Mouse (Mus musculus): ENCODE results near the gene Trmt1.

Gene Trmt1

GRCm38 (mm10) chr8:84722530-84722849 is 36.4 kb downstream of the Trmt1 start:
- no peaks in the 10 kb centered on the region for H3K36me3 ChIP-seq (ENCODE audit: control insufficient read depth, insufficient read depth, low read length, poor library complexity, severe bottlenecking)
- no peaks in the 10 kb centered on the region for H3K27me3 ChIP-seq (ENCODE audit: control insufficient read depth, insufficient read depth, low read length, poor library complexity, severe bottlenecking)
- DNase-seq (ENCODE audit: low read depth, low spot score), result no peak

GRCm38 (mm10) chr8:84722850-84723570 is 36.9 kb downstream of the Trmt1 start, which contains the start of gene G430095P16Rik:
Gene G430095P16Rik (plus strand): TSS chr8:84723007.
- peak; percentile 50 for DNase-seq (ENCODE audit: low read depth, low spot score)
- no peaks in the 10 kb centered on the region for H3K36me3 ChIP-seq (ENCODE audit: control insufficient read depth, insufficient read depth, low read length, poor library complexity, severe bottlenecking)
- no peaks in the 10 kb centered on the region for H3K27me3 ChIP-seq (ENCODE audit: control insufficient read depth, insufficient read depth, low read length, poor library complexity, severe bottlenecking)

GRCm38 (mm10) chr8:84723571-84723900 is 37.4 kb downstream of the Trmt1 start:
- H3K27me3 ChIP-seq (ENCODE audit: control insufficient read depth, insufficient read depth, low read length, poor library complexity, severe bottlenecking), result no peaks in the 10 kb centered on the region
- no peak for DNase-seq (ENCODE audit: low read depth, low spot score)

GRCm38 (mm10) chr8:84724683-84725082 is 38.6 kb downstream of the Trmt1 start:
- DNase-seq (ENCODE audit: low read depth, low spot score), result no peak
- H3K27me3 ChIP-seq (ENCODE audit: control insufficient read depth, insufficient read depth, low read length, poor library complexity, severe bottlenecking), result no peaks in the 10 kb centered on the region
- no peaks in the 10 kb centered on the region for H3K36me3 ChIP-seq (ENCODE audit: control insufficient read depth, insufficient read depth, low read length, poor library complexity, severe bottlenecking)

More at GRCm38 (mm10) chr8:84723571-84723900, 37.4 kb downstream of the Trmt1 start:
- H3K36me3 ChIP-seq (ENCODE audit: control insufficient read depth, insufficient read depth, low read length, poor library complexity, severe bottlenecking), result no peaks in the 10 kb centered on the region

- no peak for DNase-seq (ENCODE audit: low read depth, low spot score)
- Histone ChIP-seq H3K27me3 (ENCODE audit: control insufficient read depth, insufficient read depth, low read length, poor library complexity, severe bottlenecking) (no peaks in the 10 kb centered on the region), H3K36me3 (ENCODE audit: control insufficient read depth, insufficient read depth, low read length, poor library complexity, severe bottlenecking) (no peaks in the 10 kb centered on the region)
These were observed 39.3 kb downstream of the Trmt1 start for GRCm38 (mm10) chr8:84725246-84725940.

- Histone ChIP-seq H3K27me3 (ENCODE audit: control insufficient read depth, insufficient read depth, low read length, poor library complexity, severe bottlenecking) (no peaks in the 10 kb centered on the region), H3K36me3 (ENCODE audit: control insufficient read depth, insufficient read depth, low read length, poor library complexity, severe bottlenecking) (no peaks in the 10 kb centered on the region)
- peak; percentile 20 for DNase-seq (ENCODE audit: low read depth, low spot score)
These were observed 39.8 kb downstream of the Trmt1 start for GRCm38 (mm10) chr8:84725941-84726259.

- DNase-seq (ENCODE audit: low read depth, low spot score), result no peak
- H3K27me3 ChIP-seq (ENCODE audit: control insufficient read depth, insufficient read depth, low read length, poor library complexity, severe bottlenecking), result no peaks in the 10 kb centered on the region
These were observed 42.4 kb downstream of the Trmt1 start for GRCm38 (mm10) chr8:84728474-84728873.

GRCm38 (mm10) chr8:84729921-84730362 is 43.8 kb downstream of the Trmt1 start:
- no peaks in the 10 kb centered on the region for H3K27me3 ChIP-seq (ENCODE audit: control insufficient read depth, insufficient read depth, low read length, poor library complexity, severe bottlenecking)
- no peaks in the 10 kb centered on the region for H3K36me3 ChIP-seq (ENCODE audit: control insufficient read depth, insufficient read depth, low read length, poor library complexity, severe bottlenecking)
- DNase-seq (ENCODE audit: low read depth, low spot score), result no peak

More at GRCm38 (mm10) chr8:84728474-84728873, 42.4 kb downstream of the Trmt1 start:
- no peaks in the 10 kb centered on the region for H3K36me3 ChIP-seq (ENCODE audit: control insufficient read depth, insufficient read depth, low read length, poor library complexity, severe bottlenecking)

GRCm38 (mm10) chr8:84730541-84731370 is 44.6 kb downstream of the Trmt1 start:
- no peak for DNase-seq (ENCODE audit: low read depth, low spot score)
- Histone ChIP-seq H3K36me3 (ENCODE audit: control insufficient read depth, insufficient read depth, low read length, poor library complexity, severe bottlenecking) (no peaks in the 10 kb centered on the region), H3K27me3 (ENCODE audit: control insufficient read depth, insufficient read depth, low read length, poor library complexity, severe bottlenecking) (no peaks in the 10 kb centered on the region)

- DNase-seq (ENCODE audit: low read depth, low spot score), result no peak
- Histone ChIP-seq H3K36me3 (ENCODE audit: control insufficient read depth, insufficient read depth, low read length, poor library complexity, severe bottlenecking) (no peaks in the 10 kb centered on the region), H3K27me3 (ENCODE audit: control insufficient read depth, insufficient read depth, low read length, poor library complexity, severe bottlenecking) (no peaks in the 10 kb centered on the region)
These were observed 45.5 kb downstream of the Trmt1 start for GRCm38 (mm10) chr8:84731371-84732177.

- Histone ChIP-seq H3K36me3 (ENCODE audit: control insufficient read depth, insufficient read depth, low read length, poor library complexity, severe bottlenecking) (no peaks in the 10 kb centered on the region), H3K27me3 (ENCODE audit: control insufficient read depth, insufficient read depth, low read length, poor library complexity, severe bottlenecking) (no peaks in the 10 kb centered on the region)
- no peak for DNase-seq (ENCODE audit: low read depth, low spot score)
These were observed 46.4 kb downstream of the Trmt1 start for GRCm38 (mm10) chr8:84732545-84732944.

GRCm38 (mm10) chr8:84732996-84733395 is 46.9 kb downstream of the Trmt1 start:
- DNase-seq (ENCODE audit: low read depth, low spot score), result no peak
- Histone ChIP-seq H3K27me3 (ENCODE audit: control insufficient read depth, insufficient read depth, low read length, poor library complexity, severe bottlenecking) (no peaks in the 10 kb centered on the region), H3K36me3 (ENCODE audit: control insufficient read depth, insufficient read depth, low read length, poor library complexity, severe bottlenecking) (no peaks in the 10 kb centered on the region)

GRCm38 (mm10) chr8:84733959-84734358 is 47.9 kb downstream of the Trmt1 start:
- DNase-seq (ENCODE audit: low read depth, low spot score), result no peak
- H3K27me3 ChIP-seq (ENCODE audit: control insufficient read depth, insufficient read depth, low read length, poor library complexity, severe bottlenecking), result no peaks in the 10 kb centered on the region
- no peaks in the 10 kb centered on the region for H3K36me3 ChIP-seq (ENCODE audit: control insufficient read depth, insufficient read depth, low read length, poor library complexity, severe bottlenecking)

- H3K36me3 ChIP-seq (ENCODE audit: control insufficient read depth, insufficient read depth, low read length, poor library complexity, severe bottlenecking), result no peaks in the 10 kb centered on the region
- DNase-seq (ENCODE audit: low read depth, low spot score), result no peak
- no peaks in the 10 kb centered on the region for H3K27me3 ChIP-seq (ENCODE audit: control insufficient read depth, insufficient read depth, low read length, poor library complexity, severe bottlenecking)
These were observed 48.6 kb downstream of the Trmt1 start for GRCm38 (mm10) chr8:84734680-84735079.

Data from splenic B cell, adult 2 months (primary cell).